Mouse (Mus musculus) forebrain, embryonic 12.5 days (tissue): ENCODE results near the gene Ttf1. TPM values are rescaled to one million over a fixed set of nuclear protein-coding genes. Genes with fewer than 3 reads are reported as not detected.
"Not testable (repeated sequence)": the region's sequence is repeated elsewhere in the genome, so short reads cannot be mapped to it uniquely, and the experiment has no call there.

Source experiments
- ATAC-seq: fragments of 200-750 bp; cut with Nextera tagmentation; 2 replicates; pipeline ENCODE4 v1.8.0; 2017; ENCODE audit warnings: moderate TSS enrichment; ENCODE audit not compliant: low FRiP score
- H3K27ac ChIP-seq: fragments of 300-500 bp; sonication (generic); 2 replicates; pipeline ENCODE4 v1.5.1; 2016; ENCODE audit warnings: mild to moderate bottlenecking
- H3K27me3 ChIP-seq: fragments of 300-500 bp; sonication (generic); 2 replicates; pipeline ENCODE4 v1.6.1; 2016; ENCODE audit warnings: mild to moderate bottlenecking
- H3K36me3 ChIP-seq: fragments of 300-500 bp; sonication (generic); replicated peaks from 2 replicates; pipeline ENCODE4 v1.6.1; 2016; ENCODE audit warnings: mild to moderate bottlenecking
- H3K4me1 ChIP-seq: fragments of 300-500 bp; sonication (generic); 2 replicates; pipeline ENCODE4 v1.6.1; 2016
- H3K4me2 ChIP-seq: fragments of 300-500 bp; sonication (generic); 2 replicates; pipeline ENCODE4 v1.6.1; 2016; ENCODE audit warnings: mild to moderate bottlenecking, moderate library complexity
- H3K4me3 ChIP-seq: fragments of 300-500 bp; sonication (generic); replicated peaks from 2 replicates; pipeline ENCODE4 v1.5.1; 2016; ENCODE audit warnings: mild to moderate bottlenecking
- H3K9ac ChIP-seq: fragments of 300-500 bp; sonication (generic); 2 replicates; pipeline ENCODE4 v1.6.1; 2016; ENCODE audit warnings: mild to moderate bottlenecking
- H3K9me3 ChIP-seq: fragments of 300-500 bp; sonication (generic); 2 replicates; pipeline ENCODE4 v1.6.1; 2016
- WGBS: fragments of 180-500 bp; shearing (Covaris S2); methylation state at CpG from one replicate; pipeline ENCODE4 v1.1.7; 2016; 5-methylcytosine and 5-hydroxymethylcytosine counted together
- polyA plus RNA-seq: library from polyadenylated mRNA; unstranded; fragments of >200 nt; fragmentation: Nextera tagmentation; extraction: Ambion mirVana; gene quantifications from 2 replicates; pipeline ENCODE4 v1.2.1, GENCODE M21; 2016

The Ttf1 gene
- polyA plus RNA-seq, 1 experiment from 2014 or later, result 12.5 TPM

DNA sequence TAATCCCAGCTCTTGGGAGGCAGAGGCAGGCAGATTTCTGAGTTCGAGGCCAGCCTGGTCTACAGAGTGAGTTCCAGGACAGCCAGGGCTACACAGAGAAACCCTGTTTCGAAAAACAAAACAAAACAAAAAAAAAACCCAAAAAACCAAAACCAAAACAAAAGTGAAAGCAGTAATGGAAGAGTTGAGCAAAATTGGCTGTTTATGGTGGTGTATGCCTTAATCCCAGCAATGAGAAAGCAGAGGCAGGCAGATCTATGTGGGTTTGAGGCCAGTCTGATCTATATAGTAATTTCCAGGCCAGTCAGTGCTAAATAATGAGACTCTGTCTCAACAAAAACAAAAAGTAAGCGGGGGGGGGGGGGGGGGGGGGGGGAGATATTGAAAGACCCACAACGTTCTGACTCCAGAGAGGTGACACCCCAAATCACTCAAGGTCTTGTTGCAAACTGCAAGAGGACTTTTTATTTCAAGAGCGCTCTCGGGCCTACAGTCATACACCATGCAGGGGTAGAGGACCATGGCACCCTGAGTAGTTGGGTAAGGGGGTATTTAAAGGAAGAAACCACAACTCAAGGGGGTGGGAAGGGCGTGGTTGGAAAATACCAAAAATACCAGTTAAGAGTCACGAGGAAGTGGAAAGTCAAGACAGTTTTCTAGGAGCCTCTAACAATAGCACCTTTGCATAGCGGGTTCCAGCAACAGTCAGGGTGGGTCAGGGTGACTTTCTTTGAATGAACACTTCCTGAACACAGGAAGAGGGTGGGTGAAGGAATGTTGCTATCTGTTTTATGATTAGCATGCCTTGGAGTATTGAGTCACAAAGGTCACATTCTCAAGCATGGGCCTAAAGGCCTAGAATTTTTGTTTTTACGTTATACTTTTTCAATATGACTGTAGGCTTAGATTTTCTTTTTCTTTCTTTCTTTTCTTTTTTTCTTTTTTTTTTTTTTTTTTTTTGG lies 42.6 kb downstream of the Ttf1 start:
- H3K4me1 ChIP-seq, H3K27ac ChIP-seq, H3K27me3 ChIP-seq, H3K36me3 ChIP-seq, H3K4me3 ChIP-seq, ATAC-seq, H3K9me3 ChIP-seq, H3K4me2 ChIP-seq, H3K9ac ChIP-seq: not testable (repeated sequence)
- WGBS, result 85% methylated on average over 9 of the region's 10 CpGs

DNA sequence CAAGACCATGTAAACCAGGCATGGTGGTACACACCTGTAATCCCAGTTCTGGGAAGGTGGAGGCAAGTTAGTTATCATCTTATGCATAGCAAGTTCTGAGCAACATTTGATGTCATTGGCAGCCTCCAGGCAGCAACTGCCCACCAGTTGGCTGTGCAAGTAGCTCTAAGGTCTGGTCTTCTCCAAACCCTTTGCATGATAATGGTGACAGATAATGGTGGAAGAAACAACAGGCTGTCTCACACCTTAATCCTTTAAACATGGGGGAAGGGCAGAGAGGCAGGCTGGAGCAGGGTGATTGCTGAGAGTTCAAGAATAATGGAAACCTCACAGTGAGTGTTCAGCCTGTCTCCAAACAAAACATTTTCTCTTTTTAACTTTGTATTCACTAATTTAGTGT lies 60.9 kb downstream of the Ttf1 start:
- no peak overlapping the region for H3K27ac ChIP-seq
- H3K4me2 ChIP-seq, result no peak overlapping the region
- no peak overlapping the region for H3K9ac ChIP-seq
- no peaks in the 10 kb centered on the region for H3K9me3 ChIP-seq
- H3K4me1 ChIP-seq, result peaks cover 5% of the 10 kb centered on the region
- ATAC-seq, result no peak
- H3K27me3 ChIP-seq, result no peaks in the 10 kb centered on the region
- H3K4me3 ChIP-seq, result no peak overlapping the region
- H3K36me3 ChIP-seq, result no peaks in the 10 kb centered on the region

DNA sequence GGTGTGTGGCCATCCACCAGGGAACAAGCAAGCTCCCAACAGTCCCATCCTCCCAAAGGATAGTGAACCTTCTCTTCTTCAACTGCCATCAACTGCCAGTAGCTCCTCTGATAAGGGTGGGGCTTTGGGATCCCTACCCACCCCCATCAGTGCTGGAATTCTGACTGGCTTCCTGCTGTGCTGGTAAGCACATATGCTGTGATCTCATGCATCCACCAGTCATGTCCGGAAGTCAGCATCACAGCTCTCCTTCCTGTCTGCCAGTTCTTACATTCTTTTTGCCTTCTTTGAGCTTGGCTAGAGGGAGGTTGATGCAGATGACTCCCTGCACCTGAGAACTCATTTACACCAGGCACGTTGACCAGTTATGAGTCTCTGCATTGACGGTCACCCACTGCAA lies 62.4 kb downstream of the Ttf1 start:
- 0 out of 2 replicates have a peak, but pooled peaks cover 10% of the 10 kb centered on the region for H3K36me3 ChIP-seq
- 76% methylated on average over 3 of the region's 3 CpGs for WGBS
- no peak overlapping the region for H3K4me2 ChIP-seq

DNA sequence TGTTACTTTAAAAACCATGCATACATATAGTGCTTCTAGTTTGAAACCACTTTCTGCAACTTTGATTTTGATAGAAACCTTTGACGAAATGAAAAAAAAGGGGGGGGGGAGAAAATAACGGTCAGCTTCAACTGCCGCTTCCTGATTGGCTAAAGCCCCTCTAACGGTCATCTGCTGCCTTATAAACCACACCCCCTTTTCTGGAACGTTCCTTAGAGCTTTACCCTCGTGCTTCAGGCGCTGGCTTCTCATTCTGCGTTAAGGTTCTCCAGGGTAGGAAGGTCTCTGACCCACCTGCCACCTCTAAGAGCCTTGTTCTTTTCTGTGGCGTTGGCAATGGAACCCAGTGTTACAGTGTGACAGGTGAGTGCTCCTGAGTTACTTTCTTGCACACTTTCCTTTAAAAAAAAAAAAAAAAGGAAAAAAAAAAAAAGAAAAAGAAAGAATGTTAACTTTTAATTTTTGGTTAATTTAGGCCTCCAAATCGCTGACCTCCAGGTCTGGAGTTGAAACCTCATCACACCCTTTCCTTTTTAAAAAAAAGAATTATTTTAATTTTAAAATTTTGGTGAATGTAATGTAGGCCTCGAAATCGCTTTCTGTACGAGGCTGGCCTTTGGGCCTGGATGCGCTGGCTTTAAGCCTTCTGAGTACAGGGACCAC lies 64.0 kb downstream of the Ttf1 start, which contains the start of gene Setx:
TSS of gene Setx (plus strand) at position 275 of the 663 bp plus-strand sequence.
- H3K9ac ChIP-seq, result peak within 1 kb of the TSS; percentile 83
- H3K27ac ChIP-seq, result peak within 1 kb of the TSS; percentile 96
- H3K4me2 ChIP-seq, result peak within 1 kb of the TSS; percentile 84
- H3K9me3 ChIP-seq, result no peaks in the 10 kb centered on the region
- ATAC-seq, result peak; percentile 9; the same call in 1 of the 2 replicates
- peak within 1 kb of the TSS; percentile 65 for H3K4me3 ChIP-seq
- peaks cover 15% of the 10 kb centered on the region; the same call in 1 of the 2 replicates for H3K36me3 ChIP-seq
- no peaks in the 10 kb centered on the region for H3K27me3 ChIP-seq
- 74% methylated on average over 14 of the region's 14 CpGs for WGBS
- H3K4me1 ChIP-seq, result peaks cover 15% of the 10 kb centered on the region

More for the DNA sequence above, 62.4 kb downstream of the Ttf1 start:
- no peak overlapping the region for H3K4me3 ChIP-seq
- H3K9me3 ChIP-seq, result no peaks in the 10 kb centered on the region
- H3K27me3 ChIP-seq, result no peaks in the 10 kb centered on the region
- H3K27ac ChIP-seq, result no peak overlapping the region
- H3K4me1 ChIP-seq, result peaks cover 15% of the 10 kb centered on the region
- H3K9ac ChIP-seq, result no peak overlapping the region
- no peak for ATAC-seq

DNA sequence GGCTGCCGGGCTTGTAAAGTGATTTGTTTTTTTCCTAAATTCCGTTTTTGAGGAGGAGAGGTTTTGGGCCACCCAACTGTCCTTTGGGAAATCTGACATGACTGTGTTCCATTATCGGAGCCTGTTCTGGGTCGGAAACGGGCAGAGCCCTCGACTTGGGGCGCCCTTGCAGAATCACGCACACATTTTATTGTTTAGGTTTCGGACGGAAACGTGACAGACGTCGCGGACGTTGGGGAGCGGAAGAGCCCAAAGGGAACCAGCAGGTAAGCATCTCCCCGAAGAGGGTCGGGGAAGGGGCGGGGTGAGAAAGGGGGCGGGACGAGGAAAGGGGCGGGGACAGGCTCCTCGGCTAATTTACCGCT lies 64.5 kb downstream of the Ttf1 start:
- H3K36me3 ChIP-seq, result peaks cover 18% of the 10 kb centered on the region
- peak overlapping the region; percentile 96 for H3K27ac ChIP-seq
- no peak for ATAC-seq
- H3K4me3 ChIP-seq, result peak overlapping the region; percentile 65
- no peaks in the 10 kb centered on the region for H3K9me3 ChIP-seq
- peaks cover 15% of the 10 kb centered on the region for H3K4me1 ChIP-seq
- WGBS, result under 1% methylated on average over 19 of the region's 24 CpGs
- peak overlapping the region; percentile 84 for H3K4me2 ChIP-seq
- H3K9ac ChIP-seq, result peak overlapping the region; percentile 83
- H3K27me3 ChIP-seq, result no peaks in the 10 kb centered on the region

DNA sequence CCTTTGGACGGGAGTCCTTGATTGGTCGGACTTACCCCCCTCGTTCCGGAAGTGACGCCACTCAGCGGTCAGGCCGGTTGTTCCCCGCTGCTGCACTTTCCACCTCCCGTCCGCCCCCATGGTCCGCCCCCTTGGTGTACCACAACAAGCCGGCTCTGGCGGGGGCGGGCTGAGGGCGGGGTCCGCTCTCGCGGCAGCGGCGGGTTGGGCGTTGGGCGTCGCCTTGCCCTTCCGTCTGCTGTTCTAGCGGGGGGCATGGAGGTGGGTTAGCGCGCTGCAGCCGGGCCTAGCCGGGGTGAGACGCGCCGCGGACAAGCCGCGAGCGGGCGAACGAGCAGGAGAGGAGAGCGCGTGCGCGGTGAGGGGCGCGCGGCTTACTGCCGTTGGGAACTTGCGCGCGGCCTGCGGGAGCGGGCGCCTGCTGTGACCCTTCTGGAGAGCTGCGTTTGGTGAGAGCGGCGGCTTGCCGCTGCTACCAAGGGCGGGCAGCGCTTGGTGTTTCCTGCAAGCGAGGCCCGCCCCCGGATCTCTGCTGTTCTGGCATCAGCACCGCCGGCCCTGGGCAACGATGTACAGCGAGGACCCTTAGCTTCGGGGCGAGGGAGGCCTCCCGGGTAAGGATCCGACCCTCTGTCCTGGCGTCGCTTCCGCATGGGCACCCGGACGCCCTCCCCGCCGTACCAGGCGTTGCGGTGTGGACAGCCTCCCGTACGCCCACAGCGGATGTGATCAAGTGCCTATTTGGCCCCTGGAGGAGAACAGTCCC lies 65.1 kb downstream of the Ttf1 start:
- under 1% methylated on average over 77 of the region's 81 CpGs for WGBS
- peak; percentile 99 for ATAC-seq
- peaks cover 23% of the 10 kb centered on the region for H3K36me3 ChIP-seq
- peaks cover 15% of the 10 kb centered on the region for H3K4me1 ChIP-seq
- H3K4me3 ChIP-seq, result peak overlapping the region; percentile 65
- no peaks in the 10 kb centered on the region for H3K27me3 ChIP-seq
- peak overlapping the region; percentile 96 for H3K27ac ChIP-seq
- peak overlapping the region; percentile 84 for H3K4me2 ChIP-seq
- H3K9me3 ChIP-seq, result no peaks in the 10 kb centered on the region
- H3K9ac ChIP-seq, result peak overlapping the region; percentile 83

DNA sequence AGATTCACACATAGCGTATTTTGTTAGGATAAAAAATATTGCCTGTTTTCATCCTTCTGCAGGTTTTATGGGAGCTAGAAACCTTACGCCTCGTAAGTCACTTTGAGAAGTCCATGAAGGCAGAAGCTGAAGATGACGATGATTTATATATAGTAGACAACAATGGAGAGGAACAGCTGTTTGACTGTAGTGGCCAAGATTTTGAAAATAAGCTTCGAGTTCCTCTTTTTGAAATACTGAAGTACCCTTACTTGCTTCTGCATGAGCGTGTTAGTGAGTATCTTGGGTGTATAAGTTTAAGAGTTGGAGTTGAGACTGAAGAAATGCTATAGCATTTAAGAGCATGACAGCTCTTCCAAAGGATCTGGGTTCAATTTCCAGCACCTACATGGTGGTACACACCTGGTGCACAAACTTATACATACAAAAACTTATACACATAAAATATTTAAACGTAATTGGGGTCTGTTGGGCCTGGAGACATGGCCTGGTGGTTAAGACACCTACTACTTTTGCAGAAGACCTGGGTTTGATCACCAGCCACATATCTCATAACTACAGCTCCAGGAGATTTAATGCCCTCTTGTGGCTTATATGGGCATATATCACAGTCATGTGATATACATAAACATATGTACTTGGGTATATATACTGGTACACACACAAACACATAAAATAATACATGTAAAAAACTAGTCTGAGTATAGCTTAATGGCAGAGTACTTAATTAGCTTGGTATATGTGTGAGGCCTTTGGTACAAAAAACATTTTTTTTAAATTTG lies 70.2 kb downstream of the Ttf1 start:
- Histone ChIP-seq H3K4me3 (no peak overlapping the region), H3K9ac (no peak overlapping the region), H3K27me3 (no peaks in the 10 kb centered on the region), H3K4me2 (no peak overlapping the region), H3K27ac (no peak overlapping the region), H3K9me3 (no peaks in the 10 kb centered on the region), H3K4me1 (peaks cover 15% of the 10 kb centered on the region), H3K36me3 (peaks cover 58% of the 10 kb centered on the region)
- ATAC-seq, result no peak
- WGBS, result 95% methylated on average over 7 of the region's 7 CpGs

DNA sequence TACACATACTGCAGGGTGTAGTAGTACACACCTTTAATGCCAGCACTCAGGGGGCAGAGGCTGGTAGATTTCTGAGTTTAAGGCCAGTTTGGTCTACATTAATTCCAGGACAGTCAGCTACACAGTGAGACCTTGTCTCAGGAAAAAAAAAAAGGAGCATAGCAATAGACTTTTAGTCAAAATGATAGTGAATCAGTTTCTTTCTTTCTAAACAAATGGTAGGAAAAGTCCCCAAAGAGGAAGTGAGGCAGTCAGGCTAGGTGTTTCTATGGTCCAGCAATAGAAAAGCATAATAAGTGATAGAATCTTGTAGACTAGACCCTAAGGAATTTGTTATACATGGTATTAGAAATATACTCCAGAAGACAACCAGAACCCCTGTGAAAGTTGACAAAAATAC lies 75.1 kb downstream of the Ttf1 start:
- Histone ChIP-seq H3K27me3 (no peaks in the 10 kb centered on the region), H3K36me3 (peaks cover 60% of the 10 kb centered on the region), H3K4me3 (no peak overlapping the region), H3K4me2 (no peak overlapping the region), H3K9me3 (no peaks in the 10 kb centered on the region), H3K27ac (no peak overlapping the region), H3K9ac (no peak overlapping the region), H3K4me1 (no peaks in the 10 kb centered on the region)
- ATAC-seq, result no peak

Other genes starting within 250 kb of the Ttf1 start
- gene Gtf3c4, start 219.9 kb upstream of the Ttf1 start, polyA plus RNA-seq, result 31.0 and 33.4 TPM in 2 replicates
- 18.8 TPM in 2 replicates for gene Ddx31, start 219.9 kb upstream of the Ttf1 start, polyA plus RNA-seq
- 4.4 and 5.7 TPM in 2 replicates for gene Barhl1, start 143.6 kb upstream of the Ttf1 start, polyA plus RNA-seq
- 0.19 and 0.26 TPM in 2 replicates for gene Cfap77, start 5.2 kb upstream of the Ttf1 start, polyA plus RNA-seq
- 18.6 and 19.2 TPM in 2 replicates for gene Setx, start 63.9 kb downstream of the Ttf1 start, polyA plus RNA-seq
- gene Ntng2, start 192.7 kb downstream of the Ttf1 start, polyA plus RNA-seq, result 3.0 and 3.8 TPM in 2 replicates